Mouse (Mus musculus) left cerebral cortex, postnatal 25 days (tissue): ENCODE results near the gene Rtn2. TPM values are rescaled to one million over a fixed set of nuclear protein-coding genes. Genes with fewer than 3 reads are reported as not detected.

ENCODE experiments used
- DNase-seq, 2 experiments: peaks; one replicate each; pipeline ENCODE4 v3.0.0; 2022; ENCODE audit warnings: low spot score in 2 of 2, mixed read lengths in 1 of 2
- intact Hi-C: fragments of 180-260 bp; cut with DNase I; formaldehyde crosslinking; loops from one replicate; pipeline ENCODE4 v1.15.1; 2025
- total RNA-seq, 2 experiments: library from RNA; stranded (reverse); gene quantifications; 2 replicates each; pipeline ENCODE4 v1.2.3; 2021

Gene Rtn2
- total RNA-seq, 2 experiments from 2014 or later, result 112 TPM

GRCm38 (mm10) chr7:19295503-19296185 lies 13.2 kb downstream of the Rtn2 start:
- intact Hi-C loops, result loop anchor here (2.0 kb wide), 1 partner anchor 57 kb away; no protein-coding TSS in a partner anchor

DNA sequence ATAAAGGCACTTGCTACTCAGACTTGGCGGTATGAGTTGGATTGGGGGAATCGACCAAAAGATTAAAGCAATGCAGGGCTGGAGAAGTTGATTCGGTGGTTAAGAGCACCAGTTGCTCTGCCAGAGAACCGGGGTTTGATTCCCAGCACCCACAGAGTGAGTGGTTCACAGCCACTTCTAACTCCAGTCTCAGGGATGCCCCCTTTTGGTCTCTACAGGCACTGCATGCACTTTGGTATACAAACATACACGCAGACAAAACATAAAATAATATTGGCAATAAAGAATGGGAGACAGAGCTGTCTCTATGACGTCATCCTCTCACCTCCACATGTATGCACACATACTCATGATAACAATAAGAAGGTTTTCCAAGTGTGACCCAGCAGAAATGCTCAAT lies 14.6 kb downstream of the Rtn2 start:
- no peak for DNase-seq
- intact Hi-C loops, result loop anchor here (2.0 kb wide), 1 partner anchor 58 kb away; no protein-coding TSS in a partner anchor

More at GRCm38 (mm10) chr7:19295503-19296185, 13.2 kb downstream of the Rtn2 start:
- DNase-seq, result peak; percentile 94 to 97

- intact Hi-C loops, result loop anchor here (2.0 kb wide), 1 partner anchor 59 kb away; no protein-coding TSS in a partner anchor
- DNase-seq, result no peak
These were observed 15.4 kb downstream of the Rtn2 start for GRCm38 (mm10) chr7:19297794-19298193.

DNA sequence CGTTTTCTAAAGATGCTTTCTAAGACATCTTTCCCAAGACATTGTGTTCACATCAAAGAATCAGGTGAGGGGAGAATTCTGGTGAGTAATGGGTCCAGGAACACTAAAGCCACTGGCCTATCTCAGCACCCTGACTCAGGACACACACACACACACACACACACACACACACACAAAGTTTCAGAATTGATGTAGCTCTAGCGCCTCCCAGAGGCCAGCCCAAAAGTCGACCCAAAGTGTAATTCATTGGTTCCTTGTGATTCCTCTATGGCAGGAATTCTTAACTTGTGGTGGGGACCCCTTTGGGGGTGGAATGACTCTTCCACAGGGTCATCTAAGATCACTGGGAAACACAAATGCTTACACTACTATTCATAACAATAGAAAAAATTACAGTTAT lies 16.8 kb downstream of the Rtn2 start:
- intact Hi-C loops, result no loop called here
- peak in 1 of 2 experiments; percentile 52 for DNase-seq

DNA sequence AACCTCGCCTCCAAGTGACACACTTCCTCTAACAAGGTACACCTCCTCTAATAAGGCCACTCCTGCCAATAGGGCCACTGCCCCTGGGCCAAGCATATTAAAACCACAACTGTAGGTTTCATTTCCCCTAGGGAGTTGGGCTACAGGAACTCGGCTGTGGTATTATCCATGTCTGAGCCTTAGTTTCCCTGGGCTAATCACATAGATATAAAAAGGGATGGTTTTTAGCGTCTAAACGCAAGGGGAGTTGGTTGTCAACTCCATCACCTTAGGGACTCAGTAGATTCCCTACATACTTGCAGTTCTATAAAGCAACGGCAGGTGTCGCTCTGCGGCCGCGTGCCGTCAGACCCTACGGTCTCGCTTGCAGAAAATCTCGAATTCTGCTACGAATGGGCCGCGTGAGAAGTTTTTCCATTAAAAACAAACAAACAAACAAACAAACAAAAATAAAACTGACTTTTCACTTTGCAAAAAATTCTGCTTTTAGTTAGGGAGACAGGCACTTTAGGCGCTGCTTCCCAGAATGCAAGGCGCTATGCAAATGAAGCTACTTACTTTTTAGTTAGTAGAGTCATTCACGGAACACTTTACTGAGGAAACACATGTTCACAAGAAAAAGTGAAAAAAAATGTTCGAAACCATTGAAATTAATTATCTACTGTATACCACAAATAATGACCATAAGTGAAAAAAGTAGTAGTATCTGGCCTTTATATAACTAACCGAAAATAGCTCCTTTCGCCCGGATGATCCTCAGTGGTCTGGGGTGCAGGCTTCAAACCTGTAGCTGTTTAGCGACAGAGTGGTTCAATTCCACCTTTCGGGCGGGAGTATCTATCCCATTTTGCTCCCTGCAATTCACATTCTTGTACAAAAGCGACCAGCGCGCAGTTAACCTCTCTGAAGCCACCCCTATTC lies 18.3 kb downstream of the Rtn2 start:
- intact Hi-C loops, result loop anchor here (1.0 to 5.0 kb wide), 2 partner anchors 43 to 123 kb away; partner anchors contain the start of gene Eml2
- peak; percentile 81 to 87 for DNase-seq

- intact Hi-C loops, result loop anchor here (5.0 kb wide), 1 partner anchor 124 kb away; the partner anchor contains the start of gene Eml2
- DNase-seq, result no peak
These were observed 19.2 kb downstream of the Rtn2 start for GRCm38 (mm10) chr7:19301461-19302263.

DNA sequence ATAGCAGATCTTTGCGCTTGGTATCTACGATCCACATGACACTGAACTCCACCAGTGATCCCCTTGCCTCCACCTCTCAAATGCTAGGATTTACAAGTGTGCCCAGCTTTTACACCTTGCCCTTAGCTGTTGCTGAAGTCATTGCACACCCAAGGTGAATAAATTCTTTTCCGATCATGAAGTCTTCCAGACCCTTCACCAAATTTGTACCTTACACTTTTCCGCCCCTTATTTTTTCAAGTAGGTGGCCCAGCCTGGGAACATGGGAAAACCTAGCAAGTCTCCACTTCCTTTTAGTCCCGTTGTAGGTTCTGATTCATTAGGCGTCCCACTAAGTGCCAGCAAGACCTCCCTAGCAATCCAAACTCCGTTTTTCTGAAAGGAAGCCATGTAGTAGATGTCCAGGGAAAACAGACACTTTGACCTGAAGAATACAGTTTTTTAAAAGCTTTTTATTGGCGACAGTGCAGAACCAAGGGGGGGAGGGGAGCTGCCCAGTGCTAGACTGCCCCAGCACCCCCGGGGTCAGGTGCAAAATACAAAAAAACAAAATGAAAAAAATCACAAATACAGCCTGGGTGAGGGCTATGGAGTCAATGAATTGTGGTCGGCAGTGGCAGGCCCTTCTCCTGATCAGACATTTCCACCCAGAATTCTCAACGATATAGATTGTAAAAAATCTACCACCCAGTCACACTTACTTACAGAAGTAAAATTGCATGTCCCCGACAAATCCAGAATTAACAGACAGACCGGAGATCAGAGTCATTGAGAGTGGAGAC lies 20.0 kb downstream of the Rtn2 start:
- DNase-seq, result no peak

DNA sequence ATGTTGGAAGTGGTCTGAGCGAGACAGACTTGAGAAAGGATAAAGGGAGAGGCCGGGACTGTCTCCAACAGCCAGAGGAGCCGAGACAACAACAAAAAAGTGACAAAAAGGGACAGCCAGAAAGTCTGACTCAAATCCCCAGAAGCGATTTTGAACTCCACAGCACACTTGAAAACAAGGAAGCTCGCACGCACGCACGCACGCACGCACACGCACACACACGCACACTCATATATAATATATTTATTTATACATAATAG lies 20.6 kb downstream of the Rtn2 start:
- no peak for DNase-seq
- intact Hi-C loops, result loop anchor here (5.0 kb wide), 1 partner anchor 126 kb away; the partner anchor contains the start of gene Eml2

More for the DNA sequence above, 20.0 kb downstream of the Rtn2 start:
- intact Hi-C loops, result loop anchor here (5.0 kb wide), 1 partner anchor 125 kb away; the partner anchor contains the start of gene Eml2

GRCm38 (mm10) chr7:19303770-19304169 lies 21.3 kb downstream of the Rtn2 start:
- DNase-seq, result peak in 1 of 2 experiments; percentile 56
- intact Hi-C loops, result loop anchor here (5.0 kb wide), 1 partner anchor 126 kb away; the partner anchor contains the start of gene Eml2

- DNase-seq, result no peak
- intact Hi-C loops, result loop anchor here (5.0 kb wide), 1 partner anchor 127 kb away; the partner anchor contains the start of gene Eml2
These were observed 22.3 kb downstream of the Rtn2 start for GRCm38 (mm10) chr7:19304501-19305412.

GRCm38 (mm10) chr7:19305413-19305735 lies 22.9 kb downstream of the Rtn2 start:
- intact Hi-C loops, result no loop called here
- DNase-seq, result no peak

DNA sequence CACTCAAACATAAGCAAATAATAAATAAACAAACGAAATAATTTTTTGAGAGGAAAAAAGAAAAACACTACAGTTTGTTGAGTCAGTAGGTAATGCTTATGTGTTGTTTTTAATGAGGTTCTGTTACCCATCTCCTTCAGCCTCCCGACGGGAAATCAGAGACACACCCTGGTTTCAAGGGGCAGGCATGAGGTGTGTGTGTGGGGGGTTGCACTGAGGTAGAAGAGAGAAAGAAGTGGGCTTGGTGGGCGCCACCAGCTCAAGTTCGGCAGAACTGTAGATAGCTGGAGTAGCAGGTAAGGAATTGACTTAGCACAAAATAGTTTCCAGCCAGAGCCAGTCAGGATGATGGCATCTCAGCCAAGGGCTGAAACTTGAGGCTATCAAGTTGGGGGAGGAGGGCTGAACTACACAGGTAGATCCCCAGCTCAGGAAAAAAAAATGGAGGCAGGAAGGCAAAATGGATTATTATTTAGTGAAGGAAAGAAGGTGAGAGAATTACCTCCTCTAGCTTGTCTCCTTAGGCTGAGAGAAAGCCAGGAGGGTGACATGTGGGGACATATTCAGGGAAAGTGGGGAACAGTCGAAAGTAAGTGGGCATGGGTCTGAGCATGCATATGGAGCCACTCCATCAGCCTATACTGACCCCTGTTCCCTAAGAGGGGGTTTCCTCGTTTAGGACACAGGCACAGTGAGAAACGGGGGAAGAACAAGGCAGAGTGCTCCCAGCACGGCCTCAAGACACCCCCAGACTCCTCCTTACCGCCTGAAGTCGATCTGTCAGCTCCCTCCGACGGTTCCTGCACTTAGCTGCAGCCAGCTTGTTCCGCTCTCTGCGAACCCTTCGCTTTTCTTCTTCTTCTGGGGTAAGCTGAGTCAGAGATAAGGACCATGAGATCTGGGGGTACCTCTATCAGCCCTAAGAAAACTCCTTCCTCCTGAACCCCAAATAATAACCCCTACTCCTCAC lies 23.7 kb downstream of the Rtn2 start:
- intact Hi-C loops, result no loop called here
- DNase-seq, result no peak

DNA sequence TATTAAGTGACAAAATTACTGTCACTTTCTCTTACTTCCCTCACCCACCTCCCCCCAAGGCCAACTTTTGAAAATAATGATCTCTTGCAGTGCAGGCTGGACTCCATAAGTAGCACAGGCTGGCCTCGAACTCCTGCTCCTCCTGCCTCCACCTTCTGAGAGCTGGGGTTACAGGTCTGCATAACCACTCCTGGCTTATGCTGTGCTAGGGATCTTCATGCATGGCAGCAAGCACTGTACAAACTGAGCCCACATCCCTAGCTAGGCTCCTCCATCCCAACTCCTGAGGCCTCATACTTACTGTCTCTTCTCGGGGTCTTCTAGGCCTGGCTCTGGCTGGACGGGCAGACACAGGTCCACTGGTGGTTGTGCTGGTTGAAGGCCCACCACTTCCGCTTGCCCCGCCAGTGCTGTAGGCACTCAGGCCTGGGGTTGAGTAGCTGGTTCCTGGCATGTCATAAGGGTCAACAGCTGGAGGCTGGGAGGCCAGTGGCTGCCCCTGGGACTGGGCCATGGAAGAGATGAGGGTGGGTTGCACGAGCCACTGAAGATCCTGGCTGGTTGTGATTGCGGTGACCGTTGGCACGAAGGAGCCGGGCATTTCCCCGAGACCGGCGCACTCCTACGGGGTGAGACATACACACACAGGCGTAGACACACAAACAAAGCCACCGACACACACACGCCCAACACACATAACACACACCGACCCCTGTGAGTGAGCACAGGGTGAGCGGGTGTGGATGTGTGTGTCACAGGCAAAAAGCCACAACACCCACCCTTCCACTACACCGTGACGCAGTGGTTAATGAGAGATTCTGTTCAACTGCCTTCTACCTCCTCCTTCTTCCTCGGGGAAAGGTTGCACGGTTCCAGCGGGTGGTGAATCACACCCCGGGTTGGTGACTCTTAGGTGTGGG lies 24.7 kb downstream of the Rtn2 start:
- no peak for DNase-seq
- intact Hi-C loops, result no loop called here

DNA sequence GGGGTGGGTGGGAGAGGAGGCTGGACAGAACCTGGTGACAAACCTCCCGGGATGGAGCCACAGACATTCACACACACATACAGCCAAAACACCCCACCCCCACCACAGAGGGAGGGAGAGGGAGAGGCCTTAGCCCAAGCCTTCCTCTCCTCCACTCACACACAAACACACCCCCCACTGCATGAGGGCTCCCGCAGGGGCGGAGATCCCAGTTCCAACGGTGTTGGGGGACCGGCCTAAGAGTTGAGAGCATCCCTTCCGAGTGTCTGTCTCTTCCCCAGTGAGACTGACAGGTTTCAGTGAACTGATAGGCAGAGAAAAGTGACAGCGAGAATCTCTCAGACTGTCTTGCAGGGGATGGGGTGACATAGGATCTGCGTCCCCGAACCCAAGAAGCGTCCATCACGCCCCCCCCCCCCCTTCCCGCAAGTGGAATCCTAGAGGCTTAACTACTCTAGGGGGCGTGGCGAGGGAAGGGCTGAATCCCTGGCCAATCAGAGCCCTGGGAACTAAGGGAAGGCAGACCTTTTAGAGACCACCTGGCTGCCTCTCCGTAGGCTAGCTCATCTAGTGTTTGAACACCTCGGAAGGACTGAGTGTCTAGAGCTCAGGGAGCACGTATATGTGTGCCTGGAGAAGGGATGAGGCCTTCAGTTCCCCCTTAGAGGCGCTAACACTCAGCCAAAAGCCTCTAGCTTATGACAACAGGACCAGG lies 25.5 kb downstream of the Rtn2 start:
- DNase-seq, result peak; percentile 69 to 87
- intact Hi-C loops, result no loop called here
